1 mouse cellular context compared by ENCODE assay signal in the genomic region with DNA sequence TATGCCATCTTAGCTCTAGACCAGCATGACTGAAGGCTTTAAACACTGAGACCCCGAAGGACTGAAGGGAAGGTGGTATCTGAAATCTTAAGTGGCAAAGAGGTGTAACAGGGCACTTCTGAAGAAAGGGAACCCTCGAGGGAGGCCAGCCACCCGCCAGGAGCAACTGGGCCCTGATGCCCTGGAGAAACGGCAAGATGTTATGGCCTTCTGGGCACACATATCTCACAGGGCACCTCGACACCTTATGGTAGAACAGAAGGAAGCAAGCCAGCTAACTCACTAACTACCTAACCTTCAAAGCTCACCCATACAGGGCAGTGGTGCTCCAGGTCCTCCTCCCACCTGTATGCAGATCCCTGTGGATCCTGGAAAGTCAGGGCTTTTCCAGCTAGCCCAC.
TF ChIP-seq lines count a peak whose summit lies in the region.

No protein-coding gene starts in this region.

TF ChIP-seq in myocyte, 11 proteins besides CTCF, POLR2A, EP300 and RAD21:
- TF ChIP-seq TCF3 (IDR thresholded peaks at IDR 0.05; ENCODE audit: insufficient read length, low read depth) (no peak), MAX (IDR thresholded peaks at IDR 0.05; ENCODE audit: low read depth) (no peak), CEBPB (IDR thresholded peaks at IDR 0.05; ENCODE audit: insufficient read depth, poor library complexity, severe bottlenecking) (no peak)
TF ChIP-seq in myocyte: peak in this region for 0.
